Mouse (Mus musculus): ENCODE measurements around the gene Rnf217. TPM values are rescaled to one million over a fixed set of nuclear protein-coding genes. Genes with fewer than 3 reads are reported as not detected.

Gene Rnf217
- total RNA-seq, 2 experiments from 2014 or later, result 6.0 to 6.7 TPM

DNA sequence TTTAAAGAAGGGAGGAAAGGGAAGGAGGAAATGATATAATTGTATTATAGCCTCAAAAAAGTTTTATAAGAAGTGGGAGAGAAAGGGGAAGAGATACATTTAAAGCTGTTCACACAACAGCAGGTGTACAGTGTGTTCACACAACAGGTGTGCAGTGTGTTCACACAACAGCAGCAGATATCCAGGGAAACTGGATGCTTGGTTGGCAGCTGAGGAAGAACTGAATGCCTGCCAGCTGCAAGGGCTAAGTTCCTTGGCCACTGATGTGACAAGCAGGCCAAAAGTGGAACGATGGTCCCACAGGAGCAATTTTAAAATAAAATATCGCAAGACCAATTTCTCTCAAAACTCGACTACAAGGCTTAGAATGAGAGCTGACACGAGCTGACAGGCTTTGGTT, 35.7 kb downstream of the Rnf217 start:
- peak; percentile 25 for DNase-seq
- intact Hi-C loops (cut with DNase I; ENCODE audit: low total_unique reads), result no loop called here

DNA sequence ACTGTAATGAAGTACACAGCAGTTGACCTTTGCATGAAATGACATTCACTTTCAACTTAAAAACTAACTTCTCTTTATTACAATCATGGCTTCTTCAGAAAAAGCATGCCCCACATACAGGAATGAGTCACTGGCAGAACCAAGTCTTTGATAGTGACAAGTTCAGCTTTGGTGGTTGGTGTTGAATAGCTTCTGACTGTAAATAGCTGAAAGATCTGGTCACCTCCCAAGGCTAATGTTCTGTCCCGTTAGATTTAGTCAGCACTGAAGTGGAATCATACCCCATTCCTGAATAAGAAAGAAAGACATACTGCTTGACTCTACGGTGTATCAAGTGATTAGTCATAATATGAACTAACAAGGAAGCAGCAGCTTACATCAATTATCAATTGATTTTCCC, 51.7 kb downstream of the Rnf217 start:
- intact Hi-C loops (cut with DNase I; ENCODE audit: low total_unique reads), result no loop called here
- DNase-seq, result no peak

DNA sequence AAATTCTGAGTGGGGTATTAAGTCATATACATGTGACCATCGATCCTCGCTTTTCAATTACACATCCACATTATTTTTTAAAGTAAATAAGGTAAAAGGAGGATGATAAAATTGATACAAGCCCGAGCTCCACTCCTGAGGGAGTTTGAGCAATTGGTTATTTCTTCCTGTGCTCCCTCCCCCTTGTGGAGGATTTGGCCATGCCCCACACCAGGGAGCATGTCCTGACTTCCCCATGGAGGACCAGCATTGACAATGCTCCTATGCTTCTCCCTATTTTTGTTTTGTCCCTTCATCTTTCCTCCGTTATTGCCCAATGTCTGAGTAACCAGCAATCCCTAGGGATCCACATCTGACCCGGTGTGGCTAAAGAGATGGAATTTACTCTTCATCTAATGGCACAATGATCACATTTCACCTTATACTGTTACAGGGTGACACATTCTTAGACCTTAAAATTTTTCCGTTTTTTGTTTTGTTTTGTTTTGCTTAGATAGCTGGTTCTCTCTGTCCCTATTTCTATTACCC, 53.5 kb downstream of the Rnf217 start:
- DNase-seq, result no peak

DNA sequence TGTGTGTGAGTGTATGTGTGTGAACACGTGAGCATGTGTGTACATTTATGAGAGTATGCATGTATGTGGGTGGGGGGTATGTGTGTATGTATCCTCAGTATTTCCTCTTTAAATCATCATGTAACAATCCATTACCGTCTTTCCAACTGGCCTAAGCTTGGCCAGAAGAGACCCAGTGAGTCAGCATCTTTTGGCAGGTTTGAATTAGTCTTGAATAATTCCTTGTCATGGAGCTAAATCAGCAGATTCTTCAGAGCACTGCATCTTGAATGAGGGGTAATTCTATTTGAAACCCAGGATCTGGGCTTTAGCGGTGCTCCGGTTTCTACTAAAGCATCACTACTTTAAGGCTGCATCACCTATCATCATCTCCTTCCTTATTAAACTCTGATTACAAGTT, 55.7 kb downstream of the Rnf217 start:
- no peak for DNase-seq
- intact Hi-C loops (cut with DNase I; ENCODE audit: low total_unique reads), result no loop called here

More for the DNA sequence above, 53.5 kb downstream of the Rnf217 start:
- intact Hi-C loops (cut with DNase I; ENCODE audit: low total_unique reads), result no loop called here

DNA sequence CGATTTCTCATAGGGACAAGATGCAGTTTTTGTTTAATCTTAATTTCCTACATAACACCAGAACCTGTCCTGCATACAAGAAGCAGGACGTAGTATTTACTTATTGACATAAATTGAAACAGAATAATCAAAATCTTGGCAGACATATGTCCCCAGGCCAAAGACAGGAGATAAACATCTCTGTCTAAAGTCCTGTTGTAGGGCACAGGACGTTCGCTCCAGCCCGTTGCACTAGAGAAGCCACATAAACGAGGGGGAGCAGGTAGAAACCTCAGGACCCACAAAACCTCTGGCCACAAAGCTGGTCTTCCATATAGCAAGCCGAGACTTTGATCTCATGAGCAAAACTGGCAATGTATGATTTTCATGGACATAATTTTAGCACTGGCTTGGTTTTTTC, 57.1 kb downstream of the Rnf217 start:
- no peak for DNase-seq
- intact Hi-C loops (cut with DNase I; ENCODE audit: low total_unique reads), result no loop called here

DNA sequence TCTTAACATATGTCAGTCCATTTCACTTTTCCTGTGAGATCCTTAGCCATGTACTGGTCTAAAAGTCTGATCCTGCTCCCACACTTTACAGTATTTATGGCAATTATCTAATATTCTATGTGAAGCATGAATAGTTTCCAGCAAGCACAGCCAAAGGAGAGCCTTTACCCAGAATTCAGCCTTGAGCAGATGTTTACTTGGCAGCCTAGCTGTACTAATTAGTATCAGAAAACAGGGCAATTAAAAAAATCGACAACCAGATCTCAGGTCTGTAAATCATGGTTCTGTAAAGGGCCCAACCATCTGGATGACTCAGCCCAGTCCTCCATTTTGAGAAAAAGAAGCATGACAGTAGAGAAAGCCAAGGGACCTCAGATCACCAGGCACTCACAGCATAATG, 57.6 kb downstream of the Rnf217 start:
- no peak for DNase-seq
- intact Hi-C loops (cut with DNase I; ENCODE audit: low total_unique reads), result no loop called here

DNA sequence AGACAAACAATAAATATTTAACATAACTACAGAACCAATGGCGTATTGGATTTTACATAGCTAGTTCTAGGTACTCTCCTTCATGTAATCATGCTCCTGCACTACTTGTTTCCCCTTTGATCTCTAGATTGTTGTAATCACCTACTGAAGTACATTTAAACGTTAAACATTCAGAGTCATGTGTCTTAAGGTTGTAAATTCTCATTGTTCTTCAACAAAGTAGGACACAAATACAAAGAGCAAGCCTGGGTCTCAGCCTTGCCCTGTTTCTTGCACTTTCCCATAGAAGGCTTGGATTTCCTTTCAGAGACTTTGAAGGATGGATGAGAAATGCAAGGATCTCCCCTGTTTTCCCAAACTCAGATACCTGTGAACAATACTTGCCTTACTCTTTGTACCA, 61.8 kb downstream of the Rnf217 start:
- intact Hi-C loops (cut with DNase I; ENCODE audit: low total_unique reads), result no loop called here
- no peak for DNase-seq

DNA sequence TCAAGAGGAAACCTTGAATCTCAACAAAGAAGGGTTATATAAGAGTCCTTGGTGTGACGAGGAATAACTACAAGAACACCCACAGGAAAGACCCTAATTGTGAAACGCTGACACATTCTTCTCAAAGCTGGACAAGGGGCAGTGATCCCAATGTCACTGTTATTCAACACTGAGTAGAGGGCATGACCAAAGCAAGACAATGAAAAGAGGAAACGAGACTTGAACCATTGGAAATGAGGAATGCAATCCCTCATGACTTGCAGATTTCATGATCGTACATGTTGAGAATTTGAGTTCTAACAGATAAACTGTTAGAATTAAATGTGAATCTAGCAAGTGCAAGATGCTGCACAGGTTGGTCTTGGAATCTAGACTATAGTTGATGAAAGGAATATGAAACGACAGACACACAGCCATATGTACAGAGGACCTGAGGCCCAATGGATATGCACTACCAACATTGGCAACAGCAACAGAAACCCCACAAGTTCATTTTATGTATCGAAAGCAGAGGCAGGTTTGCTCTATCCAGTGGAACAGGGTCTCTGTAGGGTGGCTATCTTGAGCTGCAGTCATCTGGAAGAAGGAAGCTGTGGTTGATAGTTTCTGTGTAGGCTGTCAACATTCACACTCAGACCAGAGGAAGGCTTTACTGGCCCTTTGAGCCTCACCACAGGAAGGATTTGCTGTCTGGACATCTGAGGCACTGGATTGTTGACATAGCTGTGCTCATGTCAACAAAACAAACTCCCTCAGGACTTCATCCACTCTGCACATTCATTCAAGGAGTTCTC, 64.6 kb downstream of the Rnf217 start:
- no peak for DNase-seq
- intact Hi-C loops (cut with DNase I; ENCODE audit: low total_unique reads), result no loop called here

DNA sequence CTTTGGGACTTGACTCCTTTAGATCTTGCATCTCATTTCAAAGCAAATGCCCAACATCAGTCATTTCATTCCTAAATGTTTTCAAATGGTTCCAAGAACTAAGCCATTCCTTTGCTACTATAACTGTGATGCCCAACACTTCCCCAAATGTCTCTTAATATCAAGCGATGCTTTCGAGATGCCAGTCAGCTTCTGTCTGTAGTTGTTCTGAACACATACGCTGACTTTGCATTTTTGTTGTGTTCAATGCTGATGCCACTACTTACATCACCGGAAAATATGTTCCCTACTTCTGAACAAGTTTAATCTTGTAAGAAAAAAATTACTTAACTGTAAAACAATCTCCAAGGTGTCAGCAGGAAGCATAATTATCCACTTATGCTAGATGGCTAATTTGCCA, 68.5 kb downstream of the Rnf217 start:
- intact Hi-C loops (cut with DNase I; ENCODE audit: low total_unique reads), result no loop called here
- no peak for DNase-seq

DNA sequence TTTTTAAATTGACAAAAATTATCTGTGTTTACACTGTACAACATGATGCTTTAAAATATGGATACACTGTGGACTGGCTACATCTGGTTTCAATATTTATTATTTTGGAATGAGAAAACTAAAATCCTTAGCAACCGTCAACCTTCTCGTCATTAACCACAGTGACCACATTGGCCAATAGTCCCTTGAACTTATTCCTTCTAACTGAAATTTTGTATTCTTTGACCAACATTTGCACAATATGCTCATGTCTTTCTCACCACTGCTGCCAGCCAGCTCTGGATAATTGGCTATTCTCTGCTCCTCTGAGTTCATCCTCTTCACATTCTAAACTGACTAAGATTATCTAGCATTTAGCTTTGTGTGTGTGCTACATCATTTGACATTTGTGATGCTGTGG, 69.6 kb downstream of the Rnf217 start:
- DNase-seq, result no peak
- intact Hi-C loops (cut with DNase I; ENCODE audit: low total_unique reads), result no loop called here

DNA sequence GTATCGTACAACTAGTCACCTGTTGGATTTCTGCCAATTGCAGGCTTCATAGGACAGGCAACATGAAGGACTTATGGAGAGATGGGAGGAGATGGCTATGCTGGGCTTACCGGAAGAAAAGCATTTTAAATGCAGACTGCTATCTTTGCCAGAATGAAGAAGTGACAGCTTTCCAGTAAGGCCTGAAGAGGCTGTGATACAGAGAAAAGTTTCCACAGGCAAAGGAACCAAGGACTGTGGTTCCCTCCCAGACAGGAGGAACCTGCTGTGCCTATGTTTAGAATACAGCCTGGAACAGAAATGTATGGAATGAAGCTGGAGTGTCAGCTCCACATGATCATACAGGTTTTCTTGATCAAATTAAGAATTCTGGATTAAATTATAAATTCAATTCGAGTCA, 70.3 kb downstream of the Rnf217 start:
- no peak for DNase-seq
- intact Hi-C loops (cut with DNase I; ENCODE audit: low total_unique reads), result no loop called here

DNA sequence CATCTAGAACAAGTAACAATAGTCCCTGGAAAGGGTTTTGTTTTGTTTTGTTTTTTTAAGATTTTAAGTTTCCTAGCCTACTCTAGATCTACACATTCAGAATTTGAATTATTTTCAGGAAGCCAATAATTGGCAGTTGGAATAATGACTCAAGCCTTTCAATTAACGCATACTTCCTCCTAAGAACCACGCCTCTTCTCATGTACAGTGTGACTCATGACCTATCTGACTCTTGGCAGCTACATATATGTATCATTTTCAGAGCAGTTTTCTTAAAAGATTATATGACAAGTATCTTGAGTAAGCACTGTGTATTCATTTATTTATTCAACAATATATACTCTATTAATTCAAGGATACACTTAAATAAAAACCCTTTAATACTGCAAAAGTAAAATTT, 70.7 kb downstream of the Rnf217 start:
- intact Hi-C loops (cut with DNase I; ENCODE audit: low total_unique reads), result no loop called here

DNA sequence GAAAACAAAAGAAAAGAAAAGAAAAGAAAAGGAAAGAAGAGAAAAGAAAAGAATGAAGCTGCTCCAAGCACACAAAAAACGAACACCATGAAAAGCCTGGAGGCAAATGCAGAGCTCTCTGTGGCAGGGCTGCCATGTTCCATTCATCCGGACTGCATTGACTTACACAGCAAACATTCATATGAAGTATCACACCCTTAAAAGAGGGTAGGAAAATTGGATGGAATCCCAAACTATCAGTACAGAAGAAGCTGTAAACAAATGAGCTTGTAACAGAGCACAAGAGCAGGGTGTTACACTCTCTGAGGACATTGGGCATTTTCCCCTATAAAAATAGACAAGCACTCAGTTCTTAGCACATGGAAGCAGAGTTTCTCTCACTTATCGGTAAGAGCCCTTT, 71.8 kb downstream of the Rnf217 start:
- intact Hi-C loops (cut with DNase I; ENCODE audit: low total_unique reads), result no loop called here
- DNase-seq, result no peak

More for the DNA sequence above, 70.7 kb downstream of the Rnf217 start:
- no peak for DNase-seq

DNA sequence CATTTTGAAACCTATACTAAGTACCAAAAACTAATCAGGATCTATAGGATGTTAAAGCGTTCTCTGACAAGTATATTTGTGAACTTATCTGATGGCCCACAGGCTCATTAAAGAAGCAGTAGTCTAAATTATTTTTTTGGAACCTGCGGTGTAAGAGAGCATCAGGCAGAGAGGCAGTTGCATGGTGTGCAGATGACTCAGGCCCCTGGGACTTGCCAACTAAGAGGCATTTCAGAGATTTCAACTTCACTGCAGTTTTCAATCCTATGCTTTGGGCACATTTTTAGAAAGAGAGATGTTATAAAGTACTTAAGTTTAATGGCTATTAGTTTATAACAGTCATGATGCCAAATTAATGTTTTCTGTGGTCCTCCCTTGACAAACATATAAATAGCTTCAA, 73.9 kb downstream of the Rnf217 start:
- no peak for DNase-seq
- intact Hi-C loops (cut with DNase I; ENCODE audit: low total_unique reads), result no loop called here

DNA sequence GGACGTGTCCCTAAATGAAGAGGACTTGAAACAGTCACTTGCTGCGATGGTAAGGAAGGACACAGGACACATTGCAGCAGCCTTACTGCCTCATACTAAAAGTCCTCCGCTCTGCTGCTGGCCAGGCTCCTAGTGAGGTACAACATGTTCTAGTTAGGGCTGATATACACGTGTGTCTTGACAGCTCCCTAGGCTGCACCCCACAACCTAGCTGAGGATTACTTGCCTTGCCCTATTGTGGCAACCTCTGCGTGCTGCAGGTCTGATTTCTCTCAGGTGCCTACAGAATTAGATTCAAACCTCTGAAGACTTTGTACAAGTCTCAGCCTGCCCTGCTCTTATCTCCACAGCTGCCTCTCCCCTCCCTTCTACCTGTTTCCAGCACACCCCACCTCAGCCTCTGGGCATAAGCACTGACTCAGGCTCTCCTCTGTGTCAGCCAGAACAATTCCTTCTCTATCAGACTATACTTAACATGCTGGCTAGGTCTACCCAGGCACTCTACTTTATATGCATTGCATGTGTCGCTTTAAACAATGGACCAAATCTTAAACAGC, 75.6 kb downstream of the Rnf217 start:
- intact Hi-C loops (cut with DNase I; ENCODE audit: low total_unique reads), result no loop called here

DNA sequence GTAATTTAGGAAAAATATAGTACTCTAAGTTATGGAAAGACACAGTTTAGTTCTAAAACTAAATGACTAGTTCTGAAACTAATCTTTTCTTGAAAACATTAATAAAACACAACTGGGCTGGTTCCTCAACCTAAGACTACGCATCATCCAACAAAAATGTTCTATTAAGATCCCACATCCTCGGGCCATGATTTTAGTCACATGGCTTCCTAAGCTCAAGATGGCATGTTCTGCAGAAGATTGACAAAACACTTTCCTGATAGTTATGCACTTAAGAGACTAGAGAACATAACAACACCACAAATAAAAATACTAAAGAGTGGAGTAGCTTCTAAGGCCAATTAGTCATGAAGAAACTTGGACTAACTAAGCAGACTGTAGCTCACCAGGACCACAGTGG, 76.2 kb downstream of the Rnf217 start:
- intact Hi-C loops (cut with DNase I; ENCODE audit: low total_unique reads), result no loop called here
- no peak for DNase-seq

More for the DNA sequence above, 75.6 kb downstream of the Rnf217 start:
- no peak for DNase-seq

DNA sequence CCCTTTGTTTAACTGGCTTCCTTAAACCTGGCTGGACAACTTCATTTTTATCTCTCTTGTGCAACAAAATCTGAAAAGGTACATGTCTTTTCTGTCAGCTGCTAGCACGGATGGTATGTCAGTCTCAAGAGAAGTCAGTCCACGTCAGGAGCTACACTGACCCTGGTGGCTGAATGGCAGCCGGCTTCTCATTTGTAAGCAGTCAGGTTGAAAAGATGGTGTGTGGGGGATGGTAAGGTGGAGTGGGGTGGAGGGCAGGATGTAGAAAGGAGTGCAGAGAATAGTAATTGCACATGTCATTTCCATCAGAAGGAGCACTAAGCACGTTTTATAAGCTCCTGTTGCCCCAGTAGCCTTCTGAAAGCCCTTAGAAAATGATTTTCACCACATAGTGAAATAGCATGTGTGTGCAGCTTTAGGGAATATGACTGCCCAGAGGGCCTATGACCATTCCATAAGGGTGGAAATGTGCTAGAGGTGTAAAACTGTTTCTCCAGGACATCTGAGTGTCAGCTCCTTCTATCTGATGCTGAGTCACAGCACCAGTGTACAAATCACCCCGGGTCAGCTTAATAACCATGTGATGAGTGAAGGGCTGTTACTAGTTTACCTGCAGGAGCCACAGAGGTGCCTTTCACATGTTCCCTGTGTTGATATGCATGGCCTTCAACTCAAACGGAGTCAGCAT, 80.5 kb downstream of the Rnf217 start:
- intact Hi-C loops (cut with DNase I; ENCODE audit: low total_unique reads), result loop anchor here (10.0 kb wide), 1 partner anchor 76 kb away; the partner anchor contains the start of gene Rnf217
- DNase-seq, result no peak

DNA sequence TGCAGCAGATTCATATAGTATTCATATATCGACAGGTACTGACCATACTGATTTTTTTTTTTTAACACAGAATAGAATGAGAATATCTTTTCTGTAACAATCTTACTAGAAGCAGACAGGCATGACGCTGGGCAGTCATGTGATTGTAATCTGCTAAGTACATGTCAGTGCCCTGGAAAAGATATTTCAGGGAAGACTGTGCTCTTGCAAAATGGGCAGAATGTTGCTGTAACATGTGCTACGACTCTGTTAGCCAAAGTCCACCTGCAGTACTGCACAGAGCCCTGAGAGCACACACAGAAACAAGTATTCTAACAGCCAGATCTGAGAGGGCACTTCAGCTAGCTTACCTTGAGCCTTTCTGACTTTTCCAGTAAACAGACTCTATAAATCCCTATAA, 83.3 kb downstream of the Rnf217 start:
- intact Hi-C loops (cut with DNase I; ENCODE audit: low total_unique reads), result loop anchor here (10.0 kb wide), 1 partner anchor 79 kb away; the partner anchor contains the start of gene Rnf217
- no peak for DNase-seq

DNA sequence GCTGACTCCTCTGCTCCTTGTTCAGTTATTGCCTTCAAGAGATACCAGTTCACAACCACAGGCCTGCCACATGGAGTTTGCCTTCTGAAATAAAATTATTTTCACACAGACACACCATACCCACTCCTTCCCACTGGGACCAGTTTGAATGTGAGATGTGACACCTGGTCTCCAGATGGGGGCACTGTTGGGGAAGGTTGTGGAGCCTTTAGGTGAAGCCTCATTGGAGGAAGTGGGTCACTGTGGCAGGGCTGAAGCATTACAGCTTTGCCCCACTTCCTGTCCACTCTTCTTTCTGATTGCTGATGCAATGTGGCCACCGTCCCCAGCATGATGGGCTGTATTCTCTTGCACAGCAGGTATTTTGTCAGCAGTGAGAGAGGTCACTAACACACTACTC, 89.6 kb downstream of the Rnf217 start:
- intact Hi-C loops (cut with DNase I; ENCODE audit: low total_unique reads), result no loop called here
- DNase-seq, result no peak

DNA sequence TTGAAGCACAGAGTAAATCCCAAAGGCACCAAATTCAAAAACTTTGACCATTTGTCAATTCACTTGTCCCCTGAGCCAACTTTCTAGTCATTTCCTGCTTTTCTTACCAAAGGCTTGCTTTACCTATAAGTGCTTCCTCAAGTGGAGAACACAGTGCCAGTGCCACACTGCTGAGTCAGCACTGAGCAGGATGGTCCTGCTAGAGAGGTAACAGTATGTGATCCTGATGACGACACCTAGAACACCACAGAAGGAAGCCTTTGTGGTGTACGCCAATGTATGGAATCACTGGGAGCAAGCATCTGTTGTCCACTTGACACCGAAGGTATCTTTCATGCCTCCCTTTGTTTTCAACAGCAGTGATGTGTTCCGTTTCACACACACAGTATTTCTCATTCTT, 90.8 kb downstream of the Rnf217 start:
- intact Hi-C loops (cut with DNase I; ENCODE audit: low total_unique reads), result no loop called here
- DNase-seq, result no peak

DNA sequence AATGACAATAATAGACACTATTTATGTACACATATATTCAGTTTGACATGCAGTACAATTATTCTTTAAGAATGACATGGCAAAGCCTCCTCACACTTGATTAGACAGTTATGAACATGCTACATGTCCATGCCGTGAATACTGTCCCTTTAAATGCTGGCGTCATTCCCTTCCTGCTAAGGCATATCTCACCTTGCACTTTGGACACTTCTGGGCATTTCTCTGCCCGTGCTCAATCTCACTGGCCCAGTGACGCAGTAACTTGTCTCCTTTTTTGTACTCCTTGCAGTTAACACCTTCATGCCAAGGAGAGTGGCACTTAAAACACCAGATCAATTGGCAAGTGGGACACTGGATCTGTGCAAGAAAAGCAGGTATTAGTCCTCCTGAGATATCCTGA, 91.8 kb downstream of the Rnf217 start:
- DNase-seq, result no peak
- intact Hi-C loops (cut with DNase I; ENCODE audit: low total_unique reads), result no loop called here
